Mouse (Mus musculus) lung, postnatal 0 days (tissue): ENCODE measurements around the gene Lrrtm4.

Source experiments
- CTCF ChIP-seq: IDR thresholded peaks from 2 replicates; pipeline ENCODE4 v1.5.1; 2016; ENCODE audit warnings: antibody characterized with exemption, mild to moderate bottlenecking
- EP300 ChIP-seq: IDR thresholded peaks from 2 replicates; pipeline ENCODE4 v1.6.1; 2016; ENCODE audit warnings: antibody characterized with exemption, mild to moderate bottlenecking, control low read depth

- TF ChIP-seq CTCF (no peak), EP300 (no peak)
Measured at GRCm38 (mm10) chr6:80406757-80407156, 388.1 kb downstream of the Lrrtm4 start.
